Mouse (Mus musculus) thymus, postnatal 4 days (tissue): ENCODE results near the gene Znrf2.

Experiments
- DNase-seq: peaks from one replicate; pipeline ENCODE4 v3.0.0; 2021

The Znrf2 gene

DNA sequence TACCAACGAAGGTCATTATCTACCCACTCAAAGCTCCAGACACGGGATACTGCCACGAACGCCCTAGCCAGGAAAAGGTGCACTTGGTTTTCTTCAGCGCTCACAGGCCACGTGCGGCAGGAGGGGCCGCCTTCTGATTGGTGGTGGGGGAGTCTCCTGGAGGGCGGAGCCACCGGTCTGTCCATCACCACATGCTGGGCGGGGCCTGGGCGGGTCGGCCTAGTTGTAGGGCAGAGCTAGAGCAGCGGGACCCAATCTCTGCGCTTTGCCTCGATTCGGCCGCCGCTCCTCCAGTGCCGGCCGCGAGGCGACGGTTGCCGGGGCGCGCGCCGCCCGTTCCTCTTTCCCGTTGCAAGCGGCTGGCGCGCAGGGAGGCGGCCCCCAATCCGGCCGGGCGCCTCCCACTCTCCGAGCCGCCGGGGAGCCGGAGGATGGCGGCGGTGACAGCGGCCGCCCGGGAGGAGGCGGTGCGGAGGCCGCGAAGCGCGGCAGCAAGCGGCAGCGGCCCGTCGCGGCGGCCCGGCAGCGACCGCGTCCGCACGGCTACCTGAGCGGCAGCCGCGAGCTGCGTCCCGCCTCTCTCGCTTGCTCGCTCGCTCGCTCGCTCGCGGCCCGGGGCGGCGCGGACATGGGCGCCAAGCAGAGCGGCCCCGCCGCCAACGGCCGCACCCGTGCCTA is at the start of gene Znrf2:
Gene Znrf2, plus strand, starts transcription at position 529 of the 678 bp plus-strand sequence.
- DNase-seq = peak; percentile 95

DNA sequence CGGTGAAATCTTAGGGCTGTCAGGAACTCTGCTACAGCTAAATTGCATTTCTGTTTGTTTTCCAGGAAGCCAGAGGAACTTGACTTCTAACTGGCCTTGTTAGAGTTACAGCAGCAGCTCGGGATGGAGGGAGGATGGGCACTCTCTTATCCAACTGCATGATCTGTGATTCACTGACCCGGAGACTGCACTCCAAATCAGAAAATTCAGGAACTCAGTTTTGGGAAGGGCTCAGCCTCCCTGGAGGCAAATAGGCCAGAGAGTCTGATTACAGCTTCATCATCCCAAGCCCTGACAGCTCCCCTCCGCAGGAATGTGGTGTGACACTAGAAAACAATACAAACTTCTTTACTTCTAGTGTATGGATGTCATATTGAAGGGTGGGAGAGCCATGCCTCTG is 49.0 kb upstream of the Znrf2 start:
- no peak for DNase-seq

DNA sequence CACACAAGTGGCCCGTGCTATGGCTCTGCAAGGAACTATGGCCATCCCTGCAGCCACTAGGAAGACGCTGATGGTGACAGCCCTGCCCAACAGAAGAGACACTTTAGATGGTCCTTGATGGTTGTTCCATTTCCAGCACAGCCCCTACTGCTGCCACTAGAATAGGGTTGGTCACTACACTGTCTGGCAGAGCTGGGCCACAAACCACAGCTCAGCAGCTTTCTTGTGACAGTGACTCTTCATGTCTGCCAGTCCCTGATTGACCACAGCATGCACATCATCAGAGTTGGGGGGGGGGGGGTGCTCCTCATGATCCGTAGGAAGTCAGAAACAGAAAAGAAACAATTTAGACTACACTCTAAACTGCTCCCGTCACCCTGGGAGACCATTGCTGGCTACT is 46.0 kb upstream of the Znrf2 start:
- no peak for DNase-seq

DNA sequence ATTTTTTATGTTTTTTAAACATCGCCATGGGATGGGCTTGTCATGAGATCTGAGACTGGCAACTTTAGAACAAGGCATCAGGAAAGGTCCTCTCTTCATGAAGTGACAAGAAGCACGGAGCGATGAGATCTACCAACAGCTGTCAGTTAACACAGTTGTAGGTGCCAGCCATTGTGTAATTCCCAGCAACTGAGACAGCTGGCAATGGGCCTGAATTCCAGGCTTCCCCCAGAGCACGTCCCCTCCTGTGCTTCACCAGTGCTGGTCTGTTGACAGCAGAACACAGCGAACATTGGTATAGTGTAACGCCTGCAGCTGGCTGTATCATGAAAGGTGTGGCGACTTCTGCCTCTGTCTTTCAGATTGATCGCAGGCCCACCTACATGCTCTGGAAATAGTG is 45.5 kb upstream of the Znrf2 start:
- no peak for DNase-seq

DNA sequence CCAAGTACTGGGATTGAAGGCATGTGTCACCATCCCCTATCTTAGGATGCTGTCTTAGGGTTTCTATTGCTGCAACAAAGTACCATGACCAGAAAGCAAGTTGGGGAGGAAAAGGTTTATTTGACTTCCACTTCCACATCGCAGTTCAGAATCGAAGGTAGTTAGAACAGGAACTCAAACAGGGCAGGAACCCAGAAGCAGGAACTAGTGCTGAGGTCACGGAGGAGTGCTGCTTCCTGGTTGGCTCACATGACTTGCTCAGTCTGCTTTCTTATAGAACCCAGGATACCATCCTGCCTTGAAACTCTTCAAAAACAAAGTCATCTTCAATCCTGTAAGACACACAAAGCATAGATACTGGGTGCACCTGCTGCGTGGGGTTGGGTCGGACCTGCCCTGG is 44.6 kb upstream of the Znrf2 start:
- DNase-seq = no peak

DNA sequence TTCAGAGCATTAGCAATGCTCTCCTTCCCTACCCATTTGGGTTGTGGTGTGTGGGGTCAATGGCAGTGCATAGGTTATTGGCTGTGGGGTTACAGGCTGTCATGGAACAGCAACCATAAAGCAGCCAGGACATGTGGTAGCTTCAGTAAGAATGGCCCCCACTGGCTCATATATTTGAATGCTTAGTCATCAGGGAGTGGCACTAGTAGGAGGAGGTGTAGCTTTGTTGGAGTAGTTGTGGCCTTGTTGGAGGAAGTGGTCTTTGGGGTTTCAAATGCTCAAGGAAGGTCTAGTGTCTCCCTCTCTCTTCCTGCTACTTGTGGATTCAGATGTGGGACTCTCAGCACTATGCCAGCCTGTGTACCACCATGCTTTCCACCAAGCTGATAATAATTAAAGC is 41.0 kb upstream of the Znrf2 start:
- DNase-seq = no peak

DNA sequence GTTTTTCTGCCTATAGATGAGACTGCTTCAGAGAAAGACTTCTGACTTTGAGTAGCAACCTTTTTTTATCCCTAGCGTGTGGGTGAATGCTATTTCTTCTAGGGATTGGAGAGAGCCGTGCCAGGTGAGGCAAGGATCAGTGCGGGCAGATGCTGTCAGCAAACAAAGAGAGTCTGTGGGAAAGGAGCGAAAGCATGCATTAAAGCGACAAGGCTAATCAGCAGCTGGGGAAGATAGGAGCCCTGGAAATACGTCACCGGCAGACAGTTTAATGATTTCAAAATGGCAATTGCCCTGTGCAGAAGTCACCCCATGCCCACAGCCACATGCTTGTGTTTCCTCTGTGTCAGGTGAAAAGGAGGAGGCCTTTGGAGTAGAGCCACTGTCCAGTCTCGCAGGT is 39.1 kb upstream of the Znrf2 start:
- DNase-seq = no peak

DNA sequence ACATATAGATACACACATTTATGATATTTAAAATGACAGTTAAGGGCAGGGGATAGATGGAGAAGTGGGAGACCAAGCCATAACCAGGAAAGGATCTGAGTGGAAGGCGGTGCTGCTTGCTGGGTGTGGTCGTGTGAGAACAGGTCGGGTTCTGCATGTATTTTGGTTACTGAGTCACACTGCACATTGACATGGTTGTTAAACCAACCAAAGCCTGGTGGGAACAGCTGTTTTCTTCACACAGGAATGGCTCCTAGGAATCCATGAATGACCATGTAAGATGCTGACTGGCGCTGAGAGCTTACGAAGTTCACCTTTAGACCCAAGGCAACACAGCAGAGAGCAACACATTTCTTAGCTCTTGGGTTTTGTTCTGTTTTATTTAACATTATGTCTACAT is 36.7 kb upstream of the Znrf2 start:
- no peak for DNase-seq

DNA sequence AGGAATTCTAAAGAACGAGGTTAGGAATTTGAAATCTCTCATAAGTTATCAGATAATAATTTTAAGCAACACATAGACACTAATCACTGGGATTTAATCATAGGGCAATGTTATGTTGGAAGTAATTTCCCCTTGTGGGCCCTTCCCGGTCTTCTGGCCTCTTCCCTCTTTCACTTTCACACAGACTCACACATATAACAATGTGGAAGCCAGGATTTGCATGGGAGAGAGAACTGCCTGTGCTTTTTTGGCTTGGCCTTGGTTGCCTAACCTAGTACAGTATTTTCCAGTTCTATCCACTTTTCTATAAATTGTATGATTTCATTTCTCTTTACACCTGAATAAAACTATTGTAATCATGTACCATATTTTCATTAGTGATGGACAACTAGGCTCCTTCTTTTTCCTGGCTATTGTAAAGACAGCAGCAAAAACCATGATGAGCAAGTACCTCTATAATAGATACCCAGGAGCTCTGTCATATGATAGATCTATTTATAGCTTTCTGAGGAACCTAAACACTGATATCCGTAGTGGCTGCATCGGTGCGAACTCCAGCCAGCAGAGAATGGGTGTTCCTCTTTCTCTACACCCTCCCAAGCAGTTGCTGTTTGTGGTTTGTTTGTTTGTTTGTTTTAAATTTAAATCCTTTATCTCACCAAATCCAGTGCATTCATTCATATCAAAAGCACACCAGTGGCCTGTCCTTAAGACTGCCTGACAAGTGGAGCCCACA is 36.0 kb upstream of the Znrf2 start:
- no peak for DNase-seq

DNA sequence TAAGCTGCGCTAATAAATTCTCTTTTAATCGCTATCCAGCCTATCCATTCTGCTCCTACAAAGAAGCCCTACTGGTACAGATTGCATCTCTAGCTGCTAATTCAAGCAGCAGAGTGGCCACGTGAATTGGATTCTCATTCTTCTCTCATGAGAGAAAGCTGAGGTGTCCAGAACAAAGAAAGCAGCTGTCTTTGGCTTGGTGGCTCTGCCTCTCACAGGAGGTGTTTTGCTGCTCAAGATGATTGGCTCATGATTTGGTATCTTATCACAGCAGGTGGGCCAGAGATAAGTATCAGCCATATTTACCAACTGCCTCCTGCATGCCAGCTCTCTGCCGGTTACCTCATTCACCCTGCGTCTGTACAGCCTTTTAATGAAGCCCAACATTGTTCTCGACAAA is 34.8 kb upstream of the Znrf2 start:
- no peak for DNase-seq

DNA sequence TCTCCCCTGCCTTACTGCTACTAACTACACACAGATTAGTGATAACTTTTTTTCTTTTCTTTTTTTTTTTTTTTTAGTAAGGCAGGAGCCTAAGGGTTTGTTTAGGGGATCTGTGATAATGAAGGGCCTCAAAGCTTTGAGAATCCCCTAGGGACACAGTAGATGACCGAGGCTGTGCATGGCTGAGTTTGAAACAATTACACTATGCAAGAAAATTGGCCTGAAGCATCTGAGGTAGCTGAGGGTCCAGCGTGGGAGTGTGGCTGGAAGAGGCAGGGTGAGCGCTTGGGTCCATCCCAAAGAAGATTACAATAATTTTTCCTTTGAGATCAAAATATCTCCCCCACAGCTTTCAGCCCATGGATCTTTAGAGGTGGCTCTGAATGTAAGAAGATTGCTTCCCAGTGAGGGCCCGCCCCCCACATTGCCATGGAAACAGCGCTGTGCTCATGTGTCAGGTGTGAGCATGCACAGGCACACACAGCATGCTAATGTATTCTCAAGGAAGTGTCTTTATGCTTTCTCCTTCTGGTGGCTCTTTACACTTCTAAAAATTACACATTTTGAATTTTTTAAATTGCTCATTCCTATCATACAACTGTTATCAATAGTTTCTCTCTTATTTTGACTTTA is 31.5 kb upstream of the Znrf2 start:
- DNase-seq = peak; percentile 85

DNA sequence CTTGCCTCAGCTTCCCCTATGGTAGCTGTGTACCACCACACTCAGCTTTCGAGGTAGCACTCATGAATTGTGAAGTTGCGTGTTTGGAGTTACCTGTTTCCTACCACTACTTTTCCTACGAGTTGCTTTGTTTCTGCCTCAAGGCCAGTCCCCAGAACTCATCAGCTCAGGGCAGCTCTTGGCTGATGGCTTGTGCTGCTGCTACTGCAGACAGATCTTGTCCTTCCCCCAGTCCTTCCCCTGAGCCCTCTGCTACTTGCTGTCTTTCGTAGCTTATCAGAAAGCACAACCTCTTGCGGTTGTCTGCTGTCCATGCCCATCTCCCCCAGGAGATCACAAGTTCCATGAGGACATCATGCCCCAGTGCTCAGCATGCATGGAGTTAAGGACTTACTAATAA is 29.9 kb upstream of the Znrf2 start:
- no peak for DNase-seq

DNA sequence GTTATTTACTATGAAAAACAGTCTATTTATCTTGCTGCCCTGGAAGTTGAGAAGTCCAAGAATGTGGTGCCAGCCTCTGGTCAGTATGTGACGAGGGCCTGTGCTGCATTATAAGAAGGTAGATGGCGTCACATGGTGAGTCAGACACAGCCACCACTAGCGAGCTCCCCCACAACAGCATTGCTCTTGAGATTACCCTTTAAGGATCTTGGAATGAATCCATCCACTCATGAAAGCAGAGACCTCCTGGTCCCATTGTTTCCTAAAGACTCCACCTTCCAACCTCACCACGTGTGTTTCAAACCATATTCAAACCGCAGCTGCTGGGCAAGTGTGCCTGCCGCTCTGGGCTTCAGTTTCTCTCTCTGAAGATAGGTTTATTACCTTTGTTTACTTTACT is 28.2 kb upstream of the Znrf2 start:
- DNase-seq = no peak

DNA sequence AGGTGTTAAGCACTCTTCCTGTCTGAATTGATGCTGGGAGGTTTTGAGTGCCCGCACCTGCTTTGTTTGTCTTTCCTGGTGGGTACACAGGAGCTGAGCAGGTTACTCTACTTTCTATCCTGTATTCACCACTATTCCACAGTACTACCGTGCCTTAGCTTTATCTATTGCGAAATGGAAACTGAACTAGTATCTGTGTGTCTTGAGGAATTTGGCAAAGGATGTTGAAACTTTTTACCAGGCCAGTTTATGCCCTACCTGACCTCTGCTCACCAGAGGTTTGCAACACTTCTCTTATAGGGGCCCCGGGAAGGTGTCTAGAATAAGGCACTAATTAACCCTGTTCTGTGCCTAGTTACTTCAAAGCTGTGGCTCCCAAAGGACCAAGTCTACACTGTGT is 27.6 kb upstream of the Znrf2 start:
- DNase-seq = no peak

DNA sequence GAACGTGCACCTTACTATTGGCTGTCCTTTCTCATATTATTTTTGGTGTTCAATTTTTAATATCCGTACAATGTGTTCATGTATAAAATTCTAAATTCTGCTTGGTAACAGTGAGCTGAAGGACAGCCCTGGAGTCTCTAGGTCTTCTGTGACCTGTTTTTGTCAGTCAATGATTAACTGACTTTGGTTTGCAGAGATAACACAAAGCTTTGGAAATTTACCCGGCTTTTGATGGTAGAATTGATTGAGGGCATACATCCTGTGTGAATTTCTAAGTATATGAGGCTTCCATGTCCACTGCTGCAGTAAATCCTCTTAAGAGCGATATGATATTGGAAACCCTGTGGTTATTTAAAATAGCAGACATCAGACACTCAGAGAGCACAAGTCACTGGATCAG is 26.6 kb upstream of the Znrf2 start:
- no peak for DNase-seq

DNA sequence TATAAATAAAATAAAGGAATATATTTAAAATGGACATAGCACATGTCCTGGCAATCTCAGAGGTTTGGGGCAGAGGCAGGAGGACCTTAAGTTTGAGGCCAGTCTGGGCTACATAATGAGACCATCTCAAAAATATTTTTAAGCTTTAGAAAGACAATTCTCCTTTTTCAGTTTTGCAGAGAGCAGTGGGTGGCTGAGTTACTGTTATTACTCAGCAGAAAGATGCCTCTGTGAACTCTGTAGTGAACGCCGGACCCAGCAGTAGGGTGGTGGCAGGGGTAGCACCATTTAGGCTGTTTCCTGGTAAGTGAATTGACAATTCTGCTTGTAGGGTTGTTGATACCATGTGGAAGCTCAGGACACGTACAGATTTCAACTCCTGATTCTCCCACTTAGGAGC is 22.9 kb upstream of the Znrf2 start:
- DNase-seq = no peak

DNA sequence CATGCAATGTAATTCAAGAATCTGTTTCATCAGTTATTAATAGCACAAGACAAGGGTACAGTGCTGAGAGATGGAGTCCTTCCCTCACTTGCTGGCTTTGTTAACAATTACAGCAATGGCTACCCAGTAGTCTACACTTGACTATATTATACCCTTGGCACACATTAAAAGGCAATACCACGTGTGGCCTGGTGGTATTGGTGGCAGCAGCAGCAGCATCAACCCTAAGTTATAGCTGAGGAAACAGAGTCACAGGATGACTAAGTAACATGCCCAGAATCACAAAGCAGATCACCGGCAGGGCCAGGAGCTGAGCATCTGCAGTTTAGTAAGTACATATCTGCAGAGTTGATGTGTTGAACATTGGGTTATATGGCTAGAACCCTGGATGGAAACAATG is 22.3 kb upstream of the Znrf2 start:
- no peak for DNase-seq

DNA sequence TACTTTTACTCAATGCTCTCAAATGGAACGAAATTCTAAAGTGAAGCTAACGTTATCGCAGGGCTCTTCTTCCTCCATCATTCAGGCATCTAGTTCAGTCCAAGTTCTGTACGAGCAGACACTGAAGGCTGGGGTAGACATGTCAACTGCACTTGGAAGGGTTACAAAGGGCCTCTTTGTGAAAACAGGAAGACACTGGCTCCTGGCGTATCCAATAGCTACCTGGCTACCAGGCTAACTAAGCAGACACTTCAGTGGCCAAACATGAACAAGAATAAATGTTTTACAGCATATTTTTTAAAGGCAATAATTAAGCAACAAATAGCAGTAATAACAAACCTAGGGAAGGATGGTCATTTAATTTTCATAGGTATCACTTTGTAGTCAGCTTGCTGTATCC is 21.7 kb upstream of the Znrf2 start:
- DNase-seq = no peak

DNA sequence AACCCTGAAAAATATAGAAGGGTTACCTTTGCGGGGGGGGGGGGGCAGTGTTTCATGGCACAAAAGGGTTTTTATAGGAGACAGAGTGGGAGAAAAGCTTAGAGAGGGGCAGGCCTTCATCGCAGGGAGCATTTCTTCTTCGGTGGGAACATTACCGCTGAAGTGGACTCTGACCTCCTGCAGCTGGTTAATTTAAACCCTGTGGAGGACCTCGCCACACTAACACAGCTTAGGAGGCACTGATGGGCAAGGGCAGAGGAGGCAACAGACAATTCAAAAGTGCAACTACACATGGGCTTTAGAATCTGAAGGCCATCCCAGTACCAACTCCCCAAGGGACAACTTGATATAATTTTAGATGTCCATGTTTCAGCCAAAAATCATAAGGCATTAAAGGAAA is 20.7 kb upstream of the Znrf2 start:
- DNase-seq = no peak

DNA sequence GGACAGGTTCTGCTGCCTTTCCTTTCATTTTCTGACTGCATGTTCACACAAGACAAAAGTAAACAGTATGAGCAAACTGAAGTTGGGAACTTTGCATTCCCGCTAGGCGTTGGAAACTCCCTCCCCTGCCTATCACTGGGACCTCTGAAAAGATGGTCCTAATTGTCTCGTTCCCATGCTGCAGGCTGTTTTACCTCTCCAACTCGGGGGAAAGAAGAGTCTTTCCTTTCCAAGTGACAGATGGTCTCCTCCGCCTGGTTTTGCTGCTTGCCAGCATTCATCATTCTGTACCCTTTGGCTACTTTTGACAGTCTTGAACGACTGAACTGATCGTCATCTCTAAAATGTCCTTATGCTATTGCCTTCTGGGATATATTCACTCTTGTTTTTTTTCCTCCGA is 14.4 kb upstream of the Znrf2 start:
- DNase-seq = peak; percentile 7

DNA sequence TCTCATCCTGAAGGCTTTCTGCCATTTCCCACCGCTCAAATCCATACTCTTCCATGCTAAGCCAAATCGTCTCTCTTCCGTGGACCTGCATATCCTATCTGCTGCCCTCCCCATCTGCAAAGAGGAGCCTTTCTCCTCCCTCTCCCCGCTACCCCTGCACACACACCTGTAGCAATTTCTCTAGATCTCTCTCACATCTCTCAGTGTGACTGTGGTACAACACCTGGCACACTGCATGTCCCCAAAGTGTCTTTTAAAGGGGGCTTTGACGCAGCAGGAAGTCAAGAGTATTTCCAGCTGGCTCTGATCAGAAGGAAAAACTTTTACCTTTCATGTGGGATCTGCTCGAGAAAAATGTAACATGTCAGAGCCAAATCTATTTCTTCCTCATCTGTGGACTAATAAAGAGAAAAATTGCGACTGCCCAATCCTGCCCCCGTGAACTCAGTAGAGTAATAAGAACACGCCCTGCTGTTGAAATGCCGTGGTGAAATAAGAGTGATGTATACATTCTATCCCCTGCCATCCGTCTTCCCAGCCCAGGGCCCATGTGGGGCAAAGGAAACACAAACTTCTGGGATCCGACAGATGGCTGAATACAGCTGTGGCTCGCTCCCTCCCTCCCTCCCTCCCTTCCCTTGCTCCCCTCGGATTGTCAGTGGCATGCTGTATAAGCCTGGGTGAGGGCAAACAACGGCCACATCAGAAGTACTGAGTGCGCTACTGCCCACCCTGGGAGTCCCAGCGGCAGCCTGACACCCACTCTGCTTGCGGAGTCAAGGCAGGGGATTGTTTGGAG is 12.5 kb upstream of the Znrf2 start:
- DNase-seq = peak; percentile 51

DNA sequence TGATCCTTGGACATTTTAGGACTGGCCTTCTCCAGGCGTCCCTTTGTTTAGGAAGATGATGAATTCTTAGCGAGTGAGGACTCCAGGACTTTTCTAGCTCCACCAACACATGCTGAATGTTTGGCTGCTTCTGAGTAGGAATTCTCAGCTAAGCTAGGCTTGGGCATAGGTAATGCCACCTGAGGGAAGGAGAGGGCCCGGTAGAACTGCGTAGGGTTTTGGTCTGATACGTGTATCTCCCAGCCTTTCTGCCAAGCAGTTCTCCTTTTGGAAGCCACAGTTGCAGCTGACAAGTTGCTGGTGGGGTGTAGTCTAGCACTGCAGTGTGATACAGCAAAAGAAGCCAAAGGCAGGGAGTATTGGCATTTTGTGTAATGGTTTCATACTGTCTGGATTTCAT is 10.9 kb upstream of the Znrf2 start:
- DNase-seq = no peak

DNA sequence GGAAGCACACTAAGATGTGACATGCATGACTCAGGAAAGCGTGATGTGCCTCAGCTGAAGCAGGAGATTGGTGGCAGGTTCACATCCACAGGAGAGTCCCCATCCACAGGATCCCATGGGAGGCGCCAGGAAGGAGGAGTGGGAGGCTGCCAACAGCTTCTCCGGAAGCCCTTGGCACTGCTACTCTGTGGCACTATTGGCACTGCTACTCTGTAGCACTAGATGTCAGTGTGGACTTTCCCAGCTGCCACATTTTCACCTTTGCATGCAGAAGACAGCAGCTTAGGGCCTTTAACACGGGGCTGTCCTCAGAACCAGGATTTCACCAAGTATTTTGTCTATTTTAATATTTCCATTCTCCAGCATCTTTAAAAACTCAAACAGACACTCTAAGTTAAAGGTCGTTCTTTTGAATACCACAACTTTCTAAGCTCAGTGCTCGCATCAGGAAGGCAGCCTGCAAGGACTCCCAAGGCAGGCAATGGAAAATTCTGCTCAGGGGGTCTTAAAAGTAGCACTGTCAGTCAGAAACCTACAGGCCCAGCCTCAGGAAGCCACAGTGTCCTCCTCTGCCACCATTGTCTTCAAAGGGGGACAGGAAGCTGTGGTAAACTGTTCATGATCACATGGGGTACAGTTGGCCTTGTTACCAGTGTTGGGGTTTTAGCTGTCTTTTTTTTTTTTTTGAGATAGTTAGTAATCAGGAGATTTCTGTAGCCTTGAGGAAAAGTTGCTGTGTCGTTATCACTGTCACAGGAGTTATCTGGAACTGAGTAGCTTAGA is 7.0 kb upstream of the Znrf2 start:
- peak; percentile 58 for DNase-seq
